Mouse (Mus musculus) hindbrain, embryonic 16.5 days (tissue): ENCODE results near the gene Neo1. TPM values are rescaled to one million over a fixed set of nuclear protein-coding genes. Genes with fewer than 3 reads are reported as not detected.

ENCODE experiments used
- ATAC-seq: fragments of 200-750 bp; cut with Nextera tagmentation; 2 replicates; pipeline ENCODE4 v1.8.0; 2017; ENCODE audit warnings: moderate TSS enrichment, moderate library complexity
- H3K27ac ChIP-seq: fragments of 300-500 bp; sonication (generic); 2 replicates; pipeline ENCODE4 v1.5.1; 2014; ENCODE audit warnings: low read depth, mild to moderate bottlenecking, control low read depth, low read length, moderate library complexity
- H3K27me3 ChIP-seq: fragments of 300-500 bp; sonication (generic); replicated peaks from 2 replicates; pipeline ENCODE4 v1.6.1; 2014; ENCODE audit warnings: low read length; ENCODE audit not compliant: control insufficient read depth, insufficient read depth
- H3K36me3 ChIP-seq: fragments of 300-500 bp; sonication (generic); 2 replicates; pipeline ENCODE4 v1.6.1; 2014; ENCODE audit warnings: mild to moderate bottlenecking, low read length, moderate library complexity, mixed read lengths; ENCODE audit not compliant: control insufficient read depth, insufficient read depth
- H3K4me1 ChIP-seq: fragments of 300-500 bp; sonication (generic); 2 replicates; pipeline ENCODE4 v1.6.1; 2014; ENCODE audit warnings: low read depth, low read length; ENCODE audit not compliant: control insufficient read depth, insufficient read depth
- H3K4me2 ChIP-seq: fragments of 300-500 bp; sonication (generic); 2 replicates; pipeline ENCODE4 v1.6.1; 2014; ENCODE audit warnings: mild to moderate bottlenecking, low read length, control low read depth, moderate library complexity
- H3K4me3 ChIP-seq: fragments of 300-500 bp; sonication (generic); 2 replicates; pipeline ENCODE4 v1.5.1; 2014; ENCODE audit warnings: mild to moderate bottlenecking, low read length, control low read depth, moderate library complexity
- H3K9ac ChIP-seq: fragments of 300-500 bp; sonication (generic); 2 replicates; pipeline ENCODE4 v1.6.1; 2014; ENCODE audit warnings: low read depth, mild to moderate bottlenecking, control low read depth, low read length, moderate library complexity
- H3K9me3 ChIP-seq: fragments of 300-500 bp; sonication (generic); 2 replicates; pipeline ENCODE4 v1.6.1; 2014; ENCODE audit warnings: mild to moderate bottlenecking, low read length, moderate library complexity; ENCODE audit not compliant: control insufficient read depth
- WGBS: fragments of 180-500 bp; shearing (Covaris S2); extraction: QIAGEN DNeasy Blood & Tissue Kit; methylation state at CpG from one replicate; pipeline ENCODE4 v1.1.7; 2014; 5-methylcytosine and 5-hydroxymethylcytosine counted together
- polyA plus RNA-seq: library from polyadenylated mRNA; unstranded; fragments of >200 nt; fragmentation: Nextera tagmentation; extraction: Ambion mirVana; gene quantifications from 2 replicates; pipeline ENCODE4 v1.2.1, GENCODE M21; 2015

Gene Neo1
- polyA plus RNA-seq, 1 experiment from 2014 or later = 40.9 TPM

GRCm38 (mm10) chr9:58934776-58935175, 101.5 kb downstream of the Neo1 start:
- Histone ChIP-seq H3K27me3 (no peaks in the 10 kb centered on the region), H3K27ac (no peak overlapping the region), H3K36me3 (peaks cover 3% of the 10 kb centered on the region; the same call in 1 of the 2 replicates), H3K4me2 (no peak overlapping the region), H3K9me3 (no peaks in the 10 kb centered on the region), H3K4me1 (no peaks in the 10 kb centered on the region), H3K9ac (no peak overlapping the region), H3K4me3 (no peak overlapping the region)
- 74% methylated on average over 2 of the region's 2 CpGs for WGBS
- ATAC-seq = no peak

- Histone ChIP-seq H3K27me3 (no peaks in the 10 kb centered on the region), H3K4me2 (no peak overlapping the region), H3K4me1 (no peaks in the 10 kb centered on the region), H3K4me3 (no peak overlapping the region), H3K27ac (no peak overlapping the region), H3K9ac (no peak overlapping the region), H3K36me3 (peaks cover 6% of the 10 kb centered on the region), H3K9me3 (no peaks in the 10 kb centered on the region)
- no peak for ATAC-seq
- WGBS = 43% methylated on average over 1 of the region's 1 CpGs
These were observed 108.1 kb downstream of the Neo1 start for GRCm38 (mm10) chr9:58928103-58928502.

- WGBS = 67% methylated on average over 6 of the region's 6 CpGs
- 0 out of 2 replicates have a peak, but pooled peaks have one; percentile 58 for ATAC-seq
- Histone ChIP-seq H3K4me2 (no peak overlapping the region), H3K9me3 (no peaks in the 10 kb centered on the region), H3K9ac (no peak overlapping the region), H3K27me3 (no peaks in the 10 kb centered on the region), H3K27ac (no peak overlapping the region), H3K4me3 (no peak overlapping the region), H3K36me3 (peaks cover 15% of the 10 kb centered on the region; the same call in 1 of the 2 replicates), H3K4me1 (no peaks in the 10 kb centered on the region)
These were observed 133.2 kb downstream of the Neo1 start for GRCm38 (mm10) chr9:58902869-58903585.

DNA sequence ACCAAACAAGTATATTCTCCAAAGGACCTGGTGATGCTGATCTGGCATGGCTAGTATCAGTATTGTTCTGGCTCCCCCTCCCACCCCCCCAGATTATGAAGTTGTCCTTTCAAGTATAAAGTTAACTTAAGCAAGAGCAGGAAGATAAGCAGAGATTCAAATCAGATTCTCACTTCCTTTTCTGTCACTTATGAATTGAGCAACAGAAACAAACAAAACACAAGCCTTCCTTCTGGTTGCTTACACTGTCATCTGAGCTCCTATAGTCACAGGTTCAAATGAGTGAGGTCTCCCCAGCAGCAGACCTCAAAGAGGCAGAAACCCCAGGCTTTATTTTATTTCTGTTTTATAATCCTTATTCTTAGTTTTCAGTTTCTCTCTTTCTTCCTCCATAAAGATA, 136.6 kb downstream of the Neo1 start:
- no peak for ATAC-seq

GRCm38 (mm10) chr9:58891840-58892640, 144.2 kb downstream of the Neo1 start:
- H3K9ac ChIP-seq = no peak overlapping the region
- no peak overlapping the region for H3K27ac ChIP-seq
- no peaks in the 10 kb centered on the region for H3K4me1 ChIP-seq
- H3K4me2 ChIP-seq = no peak overlapping the region
- WGBS = 96% methylated on average over 6 of the region's 6 CpGs
- H3K27me3 ChIP-seq = no peaks in the 10 kb centered on the region
- H3K9me3 ChIP-seq = no peaks in the 10 kb centered on the region
- ATAC-seq = no peak
- H3K4me3 ChIP-seq = no peak overlapping the region
- H3K36me3 ChIP-seq = peaks cover 25% of the 10 kb centered on the region

More for the DNA sequence above, 136.6 kb downstream of the Neo1 start:
- no peak overlapping the region for H3K4me2 ChIP-seq
- H3K4me3 ChIP-seq = no peak overlapping the region
- H3K27me3 ChIP-seq = no peaks in the 10 kb centered on the region
- peaks cover 12% of the 10 kb centered on the region; the same call in 1 of the 2 replicates for H3K36me3 ChIP-seq
- no peaks in the 10 kb centered on the region for H3K4me1 ChIP-seq
- H3K27ac ChIP-seq = no peak overlapping the region
- H3K9me3 ChIP-seq = no peaks in the 10 kb centered on the region
- no peak overlapping the region for H3K9ac ChIP-seq

GRCm38 (mm10) chr9:58890893-58891292, 145.3 kb downstream of the Neo1 start:
- WGBS = 91% methylated on average over 8 of the region's 8 CpGs
- no peak for ATAC-seq
- Histone ChIP-seq H3K4me2 (no peak overlapping the region), H3K36me3 (peaks cover 25% of the 10 kb centered on the region), H3K27ac (no peak overlapping the region), H3K4me1 (no peaks in the 10 kb centered on the region), H3K27me3 (no peaks in the 10 kb centered on the region), H3K4me3 (no peak overlapping the region), H3K9ac (no peak overlapping the region), H3K9me3 (no peaks in the 10 kb centered on the region)

DNA sequence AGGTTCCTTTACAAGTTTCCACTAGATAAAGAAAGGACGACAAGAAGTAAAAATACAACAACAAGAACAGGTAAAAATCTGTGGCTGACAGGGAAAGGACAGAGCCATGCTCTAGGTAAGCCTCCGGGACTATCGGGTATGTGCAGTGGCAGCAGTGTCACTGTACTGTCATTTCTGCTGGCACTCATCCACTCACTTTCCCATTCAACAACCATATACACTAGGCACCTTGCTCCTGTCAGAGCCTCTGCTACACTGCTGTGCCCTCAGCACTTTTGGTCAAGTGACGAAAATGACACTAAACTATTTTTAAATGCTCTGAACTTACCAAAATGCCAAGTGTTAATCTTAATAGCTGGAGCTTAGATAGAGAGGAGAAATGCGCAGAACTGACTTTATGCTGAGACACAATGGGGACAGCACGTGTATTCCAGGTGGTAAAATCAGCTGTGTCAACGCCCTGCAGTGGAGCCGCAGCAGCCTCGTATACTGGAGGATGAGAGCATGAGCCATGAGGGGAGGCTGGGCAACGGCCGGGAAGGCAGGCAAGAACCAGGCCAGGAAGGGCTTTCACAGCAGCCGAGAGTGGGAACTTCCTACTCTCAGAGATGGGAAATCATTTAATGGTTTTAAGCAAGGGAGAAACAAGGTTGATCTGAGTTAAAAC, 146.3 kb downstream of the Neo1 start:
- Histone ChIP-seq H3K27ac (no peak overlapping the region), H3K4me1 (no peaks in the 10 kb centered on the region), H3K9ac (no peak overlapping the region), H3K9me3 (no peaks in the 10 kb centered on the region), H3K36me3 (peaks cover 25% of the 10 kb centered on the region), H3K4me3 (no peak overlapping the region), H3K4me2 (no peak overlapping the region), H3K27me3 (no peaks in the 10 kb centered on the region)
- ATAC-seq = no peak
- WGBS = 88% methylated on average over 12 of the region's 12 CpGs

GRCm38 (mm10) chr9:58882686-58883085, 153.6 kb downstream of the Neo1 start:
- Histone ChIP-seq H3K27me3 (no peaks in the 10 kb centered on the region), H3K4me2 (no peak overlapping the region), H3K27ac (no peak overlapping the region), H3K36me3 (peaks cover 19% of the 10 kb centered on the region), H3K9ac (no peak overlapping the region), H3K4me1 (no peaks in the 10 kb centered on the region), H3K9me3 (no peaks in the 10 kb centered on the region), H3K4me3 (no peak overlapping the region)
- 44% methylated on average over 1 of the region's 1 CpGs for WGBS
- ATAC-seq = no peak

DNA sequence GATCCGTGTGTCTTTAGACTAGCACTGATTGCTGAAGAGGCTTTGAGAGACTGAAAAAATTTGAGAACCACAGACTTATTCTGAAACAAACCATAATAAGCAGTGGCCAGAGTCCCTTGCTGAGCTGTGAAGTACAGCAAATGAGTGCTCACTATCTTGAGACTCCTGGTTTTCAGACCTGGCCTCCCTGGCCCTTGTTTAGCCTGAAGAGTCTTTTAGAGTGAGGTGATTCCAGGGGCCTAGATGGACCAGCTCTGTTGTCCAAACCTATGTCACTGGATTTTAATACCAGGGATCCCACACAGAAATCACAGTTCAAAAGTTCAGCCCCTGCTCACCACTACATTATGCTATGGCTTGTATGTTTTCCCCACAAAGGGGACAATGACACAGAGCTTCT, 156.4 kb downstream of the Neo1 start:
- Histone ChIP-seq H3K36me3 (peaks cover 26% of the 10 kb centered on the region), H3K27ac (no peak overlapping the region), H3K9ac (no peak overlapping the region), H3K9me3 (no peaks in the 10 kb centered on the region), H3K4me3 (no peak overlapping the region), H3K4me2 (no peak overlapping the region), H3K27me3 (no peaks in the 10 kb centered on the region), H3K4me1 (no peaks in the 10 kb centered on the region)
- no peak for ATAC-seq
- WGBS = 84% methylated on average over 1 of the region's 1 CpGs
